Mouse (Mus musculus): ENCODE results near the gene Ywhae. TPM values are rescaled to one million over a fixed set of nuclear protein-coding genes. Genes with fewer than 3 reads are reported as not detected.
"Not testable (repeated sequence)": the region's sequence is repeated elsewhere in the genome, so short reads cannot be mapped to it uniquely, and the experiment has no call there.

The Ywhae gene
- polyA plus RNA-seq, 1 experiment from 2014 or later: 853 TPM

DNA sequence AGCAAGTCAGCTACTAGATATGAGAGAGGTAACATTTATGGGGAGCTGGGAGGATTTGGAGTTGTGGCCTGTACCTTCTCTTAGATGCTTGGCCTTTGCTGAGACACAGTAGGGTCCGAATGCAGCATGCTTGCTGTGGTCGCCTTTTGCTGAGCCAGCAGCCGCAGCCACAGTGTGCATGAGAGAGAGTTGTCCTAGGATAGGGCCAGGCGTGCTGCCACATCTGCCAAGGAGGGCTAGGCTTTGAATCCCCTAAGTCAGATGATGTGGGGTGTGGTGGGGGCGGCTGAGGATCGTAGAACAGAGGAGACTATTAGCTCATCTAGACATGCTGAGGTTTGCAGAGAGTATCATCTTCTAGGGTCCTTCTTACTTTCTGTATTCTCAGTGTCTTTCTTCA, 29.9 kb upstream of the Ywhae start:
- H3K9ac ChIP-seq (replicated peaks; ENCODE audit: low read length): no peak overlapping the region
- no peak overlapping the region for H3K27ac ChIP-seq (ENCODE audit: low read length)
- ATAC-seq (ENCODE audit: low FRiP score, low TSS enrichment): no peak
- no peak overlapping the region for H3K4me3 ChIP-seq (ENCODE audit: low read length)
- no peaks in the 10 kb centered on the region for H3K9me3 ChIP-seq (ENCODE audit: low read length)
- WGBS: 86% methylated on average over 6 of the region's 6 CpGs
- peaks cover 57% of the 10 kb centered on the region for H3K36me3 ChIP-seq (ENCODE audit: insufficient read depth, low read length)
- H3K4me1 ChIP-seq (ENCODE audit: insufficient read depth, low read length): no peaks in the 10 kb centered on the region
- no peaks in the 10 kb centered on the region for H3K27me3 ChIP-seq (ENCODE audit: insufficient read depth, low read length)
- H3K4me2 ChIP-seq (replicated peaks; ENCODE audit: low read depth, low read length): no peak overlapping the region

GRCm38 (mm10) chr11:75703748-75704147, 28.9 kb upstream of the Ywhae start:
- Histone ChIP-seq H3K9ac (replicated peaks; ENCODE audit: low read length) (no peak overlapping the region), H3K9me3 (ENCODE audit: low read length) (no peaks in the 10 kb centered on the region), H3K4me3 (ENCODE audit: low read length) (no peak overlapping the region), H3K27me3 (ENCODE audit: insufficient read depth, low read length) (no peaks in the 10 kb centered on the region), H3K4me2 (replicated peaks; ENCODE audit: low read depth, low read length) (no peak overlapping the region), H3K36me3 (ENCODE audit: insufficient read depth, low read length) (peaks cover 48% of the 10 kb centered on the region), H3K4me1 (ENCODE audit: insufficient read depth, low read length) (no peaks in the 10 kb centered on the region), H3K27ac (ENCODE audit: low read length) (no peak overlapping the region)
- ATAC-seq (ENCODE audit: low FRiP score, low TSS enrichment): no peak
- 82% methylated on average over 2 of the region's 2 CpGs for WGBS

DNA sequence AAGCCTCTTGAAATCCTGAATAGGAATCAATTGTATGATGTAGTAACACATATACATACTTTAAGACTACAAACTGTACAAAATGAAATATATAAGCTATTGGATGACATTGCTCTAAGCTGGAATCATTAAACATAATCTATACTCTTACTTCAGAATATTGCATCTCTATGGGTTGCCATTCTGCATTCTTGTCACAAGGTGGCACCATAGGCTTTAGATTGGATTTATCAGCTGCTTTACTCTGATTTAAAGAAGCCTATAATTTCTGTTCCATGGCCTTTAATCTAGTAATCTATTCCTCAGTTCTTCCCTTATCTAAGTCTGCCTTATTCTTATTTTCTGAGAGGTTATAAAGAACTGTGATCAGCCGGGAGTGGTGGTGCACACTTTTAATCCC, 18.7 kb upstream of the Ywhae start:
- H3K36me3 ChIP-seq (ENCODE audit: insufficient read depth, low read length): no peaks in the 10 kb centered on the region
- H3K9ac ChIP-seq (replicated peaks; ENCODE audit: low read length): no peak overlapping the region
- H3K4me3 ChIP-seq (ENCODE audit: low read length): no peak overlapping the region
- H3K27me3 ChIP-seq (ENCODE audit: insufficient read depth, low read length): no peaks in the 10 kb centered on the region
- H3K4me2 ChIP-seq (replicated peaks; ENCODE audit: low read depth, low read length): no peak overlapping the region
- H3K9me3 ChIP-seq (ENCODE audit: low read length): no peaks in the 10 kb centered on the region
- no peak overlapping the region for H3K27ac ChIP-seq (ENCODE audit: low read length)
- WGBS: 97% methylated on average over 1 of the region's 1 CpGs
- no peaks in the 10 kb centered on the region for H3K4me1 ChIP-seq (ENCODE audit: insufficient read depth, low read length)
- no peak for ATAC-seq (ENCODE audit: low FRiP score, low TSS enrichment)

DNA sequence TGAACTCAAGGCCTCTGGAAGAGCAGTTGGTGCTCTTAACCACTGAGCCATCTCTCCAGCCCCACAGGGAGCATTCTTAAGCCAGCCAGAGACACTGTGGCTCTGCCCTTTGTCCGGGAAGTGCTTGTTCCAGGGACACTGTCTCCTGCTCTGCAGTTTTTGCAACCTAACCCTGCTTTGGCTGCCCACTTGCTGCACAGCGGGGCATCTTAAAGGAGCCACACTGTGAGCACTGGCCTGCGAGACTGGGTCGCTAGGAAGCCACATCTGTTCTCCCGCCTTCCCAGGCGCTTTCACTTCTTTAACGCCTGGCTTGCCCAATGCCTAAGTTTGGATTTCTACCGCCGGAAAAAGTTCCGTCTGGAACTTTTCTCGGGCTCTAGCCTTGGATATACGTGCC, 17.1 kb upstream of the Ywhae start:
- H3K4me1 ChIP-seq (ENCODE audit: insufficient read depth, low read length): no peaks in the 10 kb centered on the region
- H3K4me2 ChIP-seq (replicated peaks; ENCODE audit: low read depth, low read length): no peak overlapping the region
- no peak overlapping the region for H3K9ac ChIP-seq (replicated peaks; ENCODE audit: low read length)
- no peak overlapping the region for H3K27ac ChIP-seq (ENCODE audit: low read length)
- no peak overlapping the region for H3K4me3 ChIP-seq (ENCODE audit: low read length)
- H3K36me3 ChIP-seq (ENCODE audit: insufficient read depth, low read length): no peaks in the 10 kb centered on the region
- WGBS: 32% methylated on average over 12 of the region's 12 CpGs
- no peaks in the 10 kb centered on the region for H3K27me3 ChIP-seq (ENCODE audit: insufficient read depth, low read length)
- H3K9me3 ChIP-seq (ENCODE audit: low read length): 0 out of 2 replicates have a peak, but pooled peaks cover 1% of the 10 kb centered on the region
- ATAC-seq (ENCODE audit: low FRiP score, low TSS enrichment): no peak

DNA sequence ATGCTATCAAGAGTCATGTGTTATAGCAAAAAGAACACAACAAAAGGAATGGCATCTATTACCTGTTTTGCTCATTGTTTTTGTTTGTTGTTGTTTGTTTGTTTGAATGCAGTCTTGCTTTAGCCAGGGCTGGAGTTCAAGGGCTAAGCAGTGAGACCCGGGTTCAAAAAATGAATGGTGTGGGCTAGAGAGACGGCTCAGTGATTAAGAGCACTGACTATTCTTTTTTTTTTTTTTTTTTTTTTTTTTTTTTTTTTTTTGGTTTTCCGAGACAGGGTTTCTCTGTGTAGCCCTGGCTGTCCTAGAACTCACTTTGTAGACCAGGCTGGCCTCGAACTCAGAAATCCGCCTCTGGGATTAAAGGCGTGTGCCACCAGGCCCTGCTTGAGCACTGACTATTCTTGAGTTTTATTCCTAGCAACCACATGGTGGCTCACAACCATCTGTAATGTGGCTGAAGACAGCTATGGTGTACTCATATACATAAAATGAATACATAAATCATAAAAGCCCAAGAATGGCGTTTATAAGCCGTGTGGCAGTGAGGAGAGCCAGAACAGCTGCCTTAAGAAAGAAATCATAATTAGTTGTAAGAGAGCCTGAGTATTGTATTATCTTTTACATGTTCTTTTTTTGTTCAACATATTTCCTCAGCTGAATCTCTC, 15.9 kb upstream of the Ywhae start:
- H3K36me3 ChIP-seq (ENCODE audit: insufficient read depth, low read length): no peaks in the 10 kb centered on the region
- WGBS: 72% methylated on average over 8 of the region's 8 CpGs
- ATAC-seq (ENCODE audit: low FRiP score, low TSS enrichment): no peak
- no peak overlapping the region for H3K9ac ChIP-seq (replicated peaks; ENCODE audit: low read length)
- no peaks in the 10 kb centered on the region for H3K27me3 ChIP-seq (ENCODE audit: insufficient read depth, low read length)
- H3K4me2 ChIP-seq (replicated peaks; ENCODE audit: low read depth, low read length): no peak overlapping the region
- no peak overlapping the region for H3K27ac ChIP-seq (ENCODE audit: low read length)
- H3K4me1 ChIP-seq (ENCODE audit: insufficient read depth, low read length): no peaks in the 10 kb centered on the region
- no peak overlapping the region for H3K4me3 ChIP-seq (ENCODE audit: low read length)
- peaks cover 6% of the 10 kb centered on the region; the same call in 1 of the 2 replicates for H3K9me3 ChIP-seq (ENCODE audit: low read length)

- Histone ChIP-seq H3K27me3 (ENCODE audit: insufficient read depth, low read length) (no peaks in the 10 kb centered on the region), H3K9ac (replicated peaks; ENCODE audit: low read length) (no peak overlapping the region), H3K9me3 (ENCODE audit: low read length) (peaks cover 6% of the 10 kb centered on the region; the same call in 1 of the 2 replicates), H3K4me1 (ENCODE audit: insufficient read depth, low read length) (no peaks in the 10 kb centered on the region), H3K36me3 (ENCODE audit: insufficient read depth, low read length) (no peaks in the 10 kb centered on the region), H3K4me3 (ENCODE audit: low read length) (no peak overlapping the region), H3K27ac (ENCODE audit: low read length) (no peak overlapping the region), H3K4me2 (replicated peaks; ENCODE audit: low read depth, low read length) (no peak overlapping the region)
- ATAC-seq (ENCODE audit: low FRiP score, low TSS enrichment): no peak
- 57% methylated on average over 4 of the region's 4 CpGs for WGBS
Measured at GRCm38 (mm10) chr11:75722339-75722738, 10.3 kb upstream of the Ywhae start.

DNA sequence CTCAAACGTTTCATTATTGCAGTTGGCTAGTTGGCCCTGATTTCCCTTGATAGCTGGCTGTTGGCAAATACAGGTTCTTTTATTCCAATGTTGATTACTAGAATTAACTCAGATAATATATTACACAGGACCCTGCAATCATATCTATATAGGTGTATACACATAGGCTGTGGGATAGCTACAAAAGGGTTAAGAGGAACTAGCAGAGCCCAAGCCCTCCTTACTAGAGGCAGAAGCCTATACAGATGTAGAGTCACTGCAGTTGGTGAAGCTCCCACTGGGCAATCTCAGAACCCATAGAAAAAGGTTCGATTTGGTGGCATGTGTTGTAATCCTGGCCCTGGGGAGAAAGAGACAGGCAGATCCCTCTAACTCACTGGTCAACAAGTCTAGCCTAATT, 5.5 kb upstream of the Ywhae start:
- Histone ChIP-seq H3K4me3 (ENCODE audit: low read length) (no peak overlapping the region), H3K4me1 (ENCODE audit: insufficient read depth, low read length) (peaks cover 7% of the 10 kb centered on the region), H3K4me2 (replicated peaks; ENCODE audit: low read depth, low read length) (no peak overlapping the region), H3K27ac (ENCODE audit: low read length) (no peak overlapping the region), H3K9me3 (ENCODE audit: low read length) (no peaks in the 10 kb centered on the region), H3K9ac (replicated peaks; ENCODE audit: low read length) (no peak overlapping the region), H3K27me3 (ENCODE audit: insufficient read depth, low read length) (no peaks in the 10 kb centered on the region), H3K36me3 (ENCODE audit: insufficient read depth, low read length) (no peaks in the 10 kb centered on the region)
- WGBS: 77% methylated on average over 2 of the region's 2 CpGs
- no peak for ATAC-seq (ENCODE audit: low FRiP score, low TSS enrichment)

GRCm38 (mm10) chr11:75727659-75728058, 5.0 kb upstream of the Ywhae start:
- H3K9ac ChIP-seq (replicated peaks; ENCODE audit: low read length); H3K36me3 ChIP-seq (ENCODE audit: insufficient read depth, low read length); H3K27ac ChIP-seq (ENCODE audit: low read length); H3K27me3 ChIP-seq (ENCODE audit: insufficient read depth, low read length); H3K4me2 ChIP-seq (replicated peaks; ENCODE audit: low read depth, low read length); H3K4me1 ChIP-seq (ENCODE audit: insufficient read depth, low read length); ATAC-seq (ENCODE audit: low FRiP score, low TSS enrichment); H3K9me3 ChIP-seq (ENCODE audit: low read length); H3K4me3 ChIP-seq (ENCODE audit: low read length): not testable (repeated sequence)
- 94% methylated on average over 6 of the region's 6 CpGs for WGBS

DNA sequence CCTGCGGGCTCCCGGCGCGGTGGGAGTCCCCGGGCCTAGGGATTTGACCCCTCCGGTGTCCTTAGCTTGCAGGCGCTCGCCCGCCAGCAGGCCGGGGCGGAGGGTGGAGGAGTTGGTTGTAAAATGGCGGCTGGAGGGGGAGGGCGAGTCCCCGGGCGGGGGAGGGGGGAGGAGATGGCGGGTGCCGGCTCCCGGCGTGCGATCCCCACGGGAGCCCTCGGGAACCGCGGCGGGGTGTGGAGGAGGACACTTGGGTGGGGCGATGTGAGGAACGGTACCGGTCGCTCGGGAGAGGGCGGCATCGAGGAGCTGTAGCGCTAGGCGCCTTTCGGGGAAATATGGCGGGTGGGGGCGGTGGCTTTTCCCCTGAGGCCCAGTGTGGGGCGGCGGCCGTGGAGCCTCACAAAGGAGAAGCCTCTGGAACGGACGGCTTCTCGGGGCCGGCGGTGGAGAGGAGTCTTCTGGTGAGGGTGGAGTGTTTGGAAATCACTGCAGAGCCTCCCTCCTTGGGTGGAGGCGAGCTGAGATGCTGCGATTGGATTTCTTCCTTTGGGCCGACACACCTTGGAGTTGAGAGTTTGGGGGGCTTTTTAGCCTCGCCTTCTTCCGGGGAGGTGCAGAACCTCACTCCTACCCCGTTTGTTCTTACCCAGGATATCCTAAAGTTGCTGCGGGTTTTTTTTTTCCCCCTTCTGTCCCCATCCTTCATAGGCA, 715 bp downstream of the Ywhae start:
- peak; percentile 44 for ATAC-seq (ENCODE audit: low FRiP score, low TSS enrichment)
- H3K4me2 ChIP-seq (replicated peaks; ENCODE audit: low read depth, low read length): peak overlapping the region; percentile 89
- no peaks in the 10 kb centered on the region for H3K27me3 ChIP-seq (ENCODE audit: insufficient read depth, low read length)
- H3K36me3 ChIP-seq (ENCODE audit: insufficient read depth, low read length): peaks cover 3% of the 10 kb centered on the region; the same call in 1 of the 2 replicates
- WGBS: under 1% methylated on average over 46 of the region's 52 CpGs
- H3K4me3 ChIP-seq (ENCODE audit: low read length): peak overlapping the region; percentile 91
- peak overlapping the region; percentile 98 for H3K27ac ChIP-seq (ENCODE audit: low read length)
- no peaks in the 10 kb centered on the region for H3K9me3 ChIP-seq (ENCODE audit: low read length)
- peaks cover 30% of the 10 kb centered on the region for H3K4me1 ChIP-seq (ENCODE audit: insufficient read depth, low read length)
- H3K9ac ChIP-seq (replicated peaks; ENCODE audit: low read length): peak overlapping the region; percentile 99
